Mouse (Mus musculus) heart, embryonic 10.5 days (tissue): Measurements from ENCODE around the gene Arhgap45. TPM values are rescaled to one million over a fixed set of nuclear protein-coding genes. Genes with fewer than 3 reads are reported as not detected.

Experiments used
- DNase-seq: peaks from one replicate; pipeline ENCODE4 v3.0.0-alpha.2; 2017; ENCODE audit warnings: low spot score
- H3K27ac ChIP-seq: fragments of 300-500 bp; sonication (generic); 2 replicates; pipeline ENCODE4 v1.5.1; 2016; ENCODE audit warnings: mild to moderate bottlenecking
- H3K27me3 ChIP-seq: fragments of 300-500 bp; sonication (generic); 2 replicates; pipeline ENCODE4 v1.6.1; 2016; ENCODE audit warnings: mild to moderate bottlenecking; ENCODE audit not compliant: poor library complexity, insufficient read depth, severe bottlenecking
- H3K36me3 ChIP-seq: fragments of 300-500 bp; sonication (generic); 2 replicates; pipeline ENCODE4 v1.6.1; 2016; ENCODE audit warnings: mild to moderate bottlenecking, moderate library complexity
- H3K4me1 ChIP-seq: fragments of 300-500 bp; sonication (generic); 2 replicates; pipeline ENCODE4 v1.6.1; 2016; ENCODE audit warnings: mild to moderate bottlenecking
- H3K4me3 ChIP-seq: fragments of 300-500 bp; sonication (generic); 2 replicates; pipeline ENCODE4 v1.5.1; 2016; ENCODE audit warnings: mild to moderate bottlenecking, moderate library complexity
- H3K9me3 ChIP-seq: fragments of 300-500 bp; sonication (generic); 2 replicates; pipeline ENCODE4 v1.6.1; 2016; ENCODE audit warnings: mild to moderate bottlenecking, moderate library complexity
- WGBS: fragments of 180-500 bp; shearing (Covaris S2); methylation state at CpG from one replicate; pipeline ENCODE4 v1.1.7; 2016; 5-methylcytosine and 5-hydroxymethylcytosine counted together
- polyA plus RNA-seq: library from polyadenylated mRNA; unstranded; fragments of >200 nt; fragmentation: Nextera tagmentation; extraction: Ambion mirVana; gene quantifications from 2 replicates; pipeline ENCODE4 v1.2.1, GENCODE M21; 2016

Arhgap45 gene
- polyA plus RNA-seq, 1 experiment from 2014 or later = 16.7 TPM

- WGBS = 90% methylated on average over 8 of the region's 8 CpGs
- Histone ChIP-seq H3K4me3 (no peak overlapping the region), H3K27me3 (peaks cover 84% of the 10 kb centered on the region), H3K36me3 (peaks cover 13% of the 10 kb centered on the region), H3K27ac (no peak overlapping the region), H3K9me3 (no peaks in the 10 kb centered on the region), H3K4me1 (peaks cover 23% of the 10 kb centered on the region)
- no peak for DNase-seq
These were observed 12.2 kb upstream of the Arhgap45 start for GRCm38 (mm10) chr10:80004233-80004705.

- DNase-seq = no peak
- H3K9me3 ChIP-seq = peaks cover 17% of the 10 kb centered on the region; the same call in 1 of the 2 replicates
- peaks cover 28% of the 10 kb centered on the region for H3K4me1 ChIP-seq
- no peak overlapping the region for H3K27ac ChIP-seq
- peak overlapping the region; percentile 19; the same call in 1 of the 2 replicates for H3K4me3 ChIP-seq
- H3K27me3 ChIP-seq = peaks cover 61% of the 10 kb centered on the region
- peaks cover 44% of the 10 kb centered on the region for H3K36me3 ChIP-seq
- 84% methylated on average over 6 of the region's 6 CpGs for WGBS
These were observed 4.7 kb upstream of the Arhgap45 start for GRCm38 (mm10) chr10:80011740-80012139.

GRCm38 (mm10) chr10:80013609-80014008, 2.8 kb upstream of the Arhgap45 start:
- peaks cover 41% of the 10 kb centered on the region for H3K4me1 ChIP-seq
- H3K27me3 ChIP-seq = peaks cover 48% of the 10 kb centered on the region
- peaks cover 40% of the 10 kb centered on the region for H3K36me3 ChIP-seq
- WGBS = 32% methylated on average over 25 of the region's 25 CpGs
- H3K9me3 ChIP-seq = peaks cover 17% of the 10 kb centered on the region; the same call in 1 of the 2 replicates
- peak overlapping the region; percentile 12; the same call in 1 of the 2 replicates for H3K27ac ChIP-seq
- DNase-seq = no peak
- H3K4me3 ChIP-seq = no peak overlapping the region; the same call in 1 of the 2 replicates

- WGBS = 21% methylated on average over 28 of the region's 28 CpGs
- Histone ChIP-seq H3K4me3 (no peak overlapping the region), H3K9me3 (peaks cover 16% of the 10 kb centered on the region; the same call in 1 of the 2 replicates), H3K36me3 (peaks cover 30% of the 10 kb centered on the region), H3K27ac (no peak overlapping the region), H3K4me1 (peaks cover 51% of the 10 kb centered on the region), H3K27me3 (peaks cover 48% of the 10 kb centered on the region)
- DNase-seq = no peak
These were observed 1.8 kb upstream of the Arhgap45 start for GRCm38 (mm10) chr10:80014484-80015290.

- H3K27ac ChIP-seq = no peak overlapping the region
- H3K27me3 ChIP-seq = peaks cover 48% of the 10 kb centered on the region
- peaks cover 23% of the 10 kb centered on the region for H3K36me3 ChIP-seq
- no peak overlapping the region for H3K4me3 ChIP-seq
- 70% methylated on average over 10 of the region's 10 CpGs for WGBS
- H3K9me3 ChIP-seq = peaks cover 7% of the 10 kb centered on the region; the same call in 1 of the 2 replicates
- no peak for DNase-seq
- H3K4me1 ChIP-seq = peaks cover 60% of the 10 kb centered on the region
These were observed 870 bp upstream of the Arhgap45 start for GRCm38 (mm10) chr10:80015583-80015982.

- Histone ChIP-seq H3K27me3 (peaks cover 44% of the 10 kb centered on the region), H3K4me1 (peaks cover 67% of the 10 kb centered on the region), H3K27ac (0 out of 2 replicates have a peak overlapping the region, but pooled peaks have one; percentile 7), H3K9me3 (no peaks in the 10 kb centered on the region), H3K4me3 (no peak overlapping the region), H3K36me3 (peaks cover 17% of the 10 kb centered on the region)
- no peak for DNase-seq
- WGBS = 85% methylated on average over 10 of the region's 10 CpGs
These were observed 478 bp downstream of the Arhgap45 start for GRCm38 (mm10) chr10:80016931-80017330.

- no peak overlapping the region for H3K4me3 ChIP-seq
- no peaks in the 10 kb centered on the region for H3K9me3 ChIP-seq
- peaks cover 18% of the 10 kb centered on the region for H3K36me3 ChIP-seq
- no peak for DNase-seq
- WGBS = 75% methylated on average over 3 of the region's 3 CpGs
- H3K27ac ChIP-seq = peak overlapping the region; percentile 9; the same call in 1 of the 2 replicates
- H3K4me1 ChIP-seq = peaks cover 67% of the 10 kb centered on the region
- H3K27me3 ChIP-seq = peaks cover 40% of the 10 kb centered on the region
These were observed 908 bp downstream of the Arhgap45 start for GRCm38 (mm10) chr10:80017361-80017760.

GRCm38 (mm10) chr10:80017771-80018170, 1.3 kb downstream of the Arhgap45 start:
- H3K9me3 ChIP-seq = no peaks in the 10 kb centered on the region
- H3K27me3 ChIP-seq = peaks cover 36% of the 10 kb centered on the region
- H3K27ac ChIP-seq = peak overlapping the region; percentile 9; the same call in 1 of the 2 replicates
- H3K4me1 ChIP-seq = peaks cover 67% of the 10 kb centered on the region
- no peak overlapping the region for H3K4me3 ChIP-seq
- no peak for DNase-seq
- whole genome bisulfite sequencing = 72% methylated on average over 14 of the region's 14 CpGs
- H3K36me3 ChIP-seq = peaks cover 20% of the 10 kb centered on the region

GRCm38 (mm10) chr10:80018739-80019297, 2.4 kb downstream of the Arhgap45 start:
- DNase-seq = no peak
- WGBS = 1% methylated on average over 15 of the region's 15 CpGs
- Histone ChIP-seq H3K4me1 (peaks cover 61% of the 10 kb centered on the region), H3K9me3 (no peaks in the 10 kb centered on the region), H3K36me3 (peaks cover 18% of the 10 kb centered on the region), H3K27ac (peak overlapping the region; percentile 86), H3K27me3 (peaks cover 25% of the 10 kb centered on the region), H3K4me3 (peak overlapping the region; percentile 49)

- no peaks in the 10 kb centered on the region for H3K9me3 ChIP-seq
- 6% methylated on average over 20 of the region's 20 CpGs for WGBS
- no peak for DNase-seq
- peak overlapping the region; percentile 86 for H3K27ac ChIP-seq
- peak overlapping the region; percentile 49 for H3K4me3 ChIP-seq
- H3K36me3 ChIP-seq = peaks cover 18% of the 10 kb centered on the region
- peaks cover 58% of the 10 kb centered on the region for H3K4me1 ChIP-seq
- peaks cover 18% of the 10 kb centered on the region for H3K27me3 ChIP-seq
These were observed 3.1 kb downstream of the Arhgap45 start for GRCm38 (mm10) chr10:80019471-80020131.

GRCm38 (mm10) chr10:80020191-80020590, 3.7 kb downstream of the Arhgap45 start:
- H3K27me3 ChIP-seq = peaks cover 12% of the 10 kb centered on the region
- no peak for DNase-seq
- H3K27ac ChIP-seq = peak overlapping the region; percentile 86
- peak overlapping the region; percentile 49 for H3K4me3 ChIP-seq
- 26% methylated on average over 11 of the region's 11 CpGs for WGBS
- peaks cover 56% of the 10 kb centered on the region for H3K4me1 ChIP-seq
- H3K9me3 ChIP-seq = no peaks in the 10 kb centered on the region
- peaks cover 18% of the 10 kb centered on the region for H3K36me3 ChIP-seq

- H3K4me3 ChIP-seq = peak overlapping the region; percentile 49
- peaks cover 6% of the 10 kb centered on the region for H3K27me3 ChIP-seq
- H3K4me1 ChIP-seq = peaks cover 58% of the 10 kb centered on the region
- peak overlapping the region; percentile 86 for H3K27ac ChIP-seq
- H3K9me3 ChIP-seq = no peaks in the 10 kb centered on the region
- no peak for DNase-seq
- peaks cover 18% of the 10 kb centered on the region for H3K36me3 ChIP-seq
- 79% methylated on average over 18 of the region's 18 CpGs for WGBS
These were observed 4.3 kb downstream of the Arhgap45 start for GRCm38 (mm10) chr10:80020603-80021319.
